Mouse (Mus musculus) MEL (cell line): Measurements from ENCODE around the gene Ccn1. TPM values are rescaled to one million over a fixed set of nuclear protein-coding genes. Genes with fewer than 3 reads are reported as not detected.

Experiments
- DNase-seq: peaks from one replicate; pipeline ENCODE4 v3.0.0; 2011; ENCODE audit warnings: low read depth, low spot score
- H3K27ac ChIP-seq: 2 replicates; pipeline ENCODE4 v1.5.1; 2012; ENCODE audit warnings: low read depth, mild to moderate bottlenecking, control low read depth, low read length, moderate library complexity; ENCODE audit not compliant: control insufficient read depth
- H3K27me3 ChIP-seq, 2 experiments: fragments of 150-350 bp in 1 of 2; sonication (generic) in 1 of 2; 2 replicates each; pipeline ENCODE4 v1.6.1; 2012; ENCODE audit warnings: low read length in 2 of 2, mild to moderate bottlenecking in 2 of 2, improper control_type of control experiment in 1 of 2, moderate library complexity in 1 of 2; ENCODE audit not compliant: insufficient read depth in 2 of 2, control insufficient read depth in 1 of 2
- H3K36me3 ChIP-seq, 2 experiments: 2 replicates each; pipeline ENCODE4 v1.6.1; 2012 to 2014; ENCODE audit warnings: low read length in 2 of 2, improper control_type of control experiment in 1 of 2, inconsistent platforms in 1 of 2, mild to moderate bottlenecking in 1 of 2; ENCODE audit not compliant: insufficient read depth in 2 of 2, control insufficient read depth in 1 of 2
- H3K4me1 ChIP-seq, 2 experiments: fragments of 150-350 bp in 1 of 2; sonication (generic) in 1 of 2; 2 replicates each; pipeline ENCODE4 v1.6.1; 2012; ENCODE audit warnings: low read length in 2 of 2, improper control_type of control experiment in 1 of 2, mild to moderate bottlenecking in 1 of 2; ENCODE audit not compliant: insufficient read depth in 2 of 2, control insufficient read depth in 1 of 2
- H3K4me3 ChIP-seq, 2 experiments: fragments of 150-350 bp in 1 of 2; sonication (generic) in 1 of 2; 2 replicates each; pipeline ENCODE4 v1.5.1; 2012; ENCODE audit warnings: low read depth in 2 of 2, low read length in 2 of 2, mild to moderate bottlenecking in 2 of 2, moderate library complexity in 2 of 2, control low read depth in 1 of 2, improper control_type of control experiment in 1 of 2; ENCODE audit not compliant: control insufficient read depth in 1 of 2, insufficient read depth in 1 of 2
- H3K79me2 ChIP-seq: 2 replicates; pipeline ENCODE4 v1.6.1; 2012; ENCODE audit warnings: mild to moderate bottlenecking, low read length, moderate library complexity; ENCODE audit not compliant: control insufficient read depth, poor library complexity, insufficient read depth
- H3K9ac ChIP-seq: 2 replicates; pipeline ENCODE4 v1.6.1; 2012; ENCODE audit warnings: low read depth, mild to moderate bottlenecking, control low read depth, low read length, moderate library complexity; ENCODE audit not compliant: control insufficient read depth, poor library complexity, severe bottlenecking
- H3K9me3 ChIP-seq: fragments of 150-350 bp; sonication (generic); replicated peaks from 2 replicates; pipeline ENCODE4 v1.6.1; 2012; ENCODE audit warnings: mild to moderate bottlenecking, low read length, improper control_type of control experiment, moderate library complexity; ENCODE audit not compliant: insufficient read depth
- EP300 ChIP-seq, 2 experiments: IDR thresholded peaks; 2 replicates each; pipeline ENCODE4 v1.6.1; 2011; ENCODE audit warnings: improper control_type of control experiment in 2 of 2, low read length in 2 of 2, low read depth in 1 of 2, mild to moderate bottlenecking in 1 of 2
- GABPA ChIP-seq: IDR thresholded peaks from 2 replicates; pipeline ENCODE4 v1.6.1; 2012; ENCODE audit warnings: low read depth, mild to moderate bottlenecking, inconsistent platforms, low read length, improper control_type of control experiment, moderate library complexity
- HCFC1 ChIP-seq: IDR thresholded peaks from 2 replicates; pipeline ENCODE4 v1.6.1; 2012; ENCODE audit warnings: low read depth, mild to moderate bottlenecking, inconsistent platforms, low read length, improper control_type of control experiment, moderate library complexity
- JUND ChIP-seq: IDR thresholded peaks from 2 replicates; pipeline ENCODE4 v1.6.1; 2011; ENCODE audit warnings: low read depth, mild to moderate bottlenecking, improper control_type of control experiment, low read length
- KAT2A ChIP-seq: conservative IDR thresholded peaks from 2 replicates; pipeline ENCODE4 v1.6.1; 2012; ENCODE audit warnings: low read depth, low read length, improper control_type of control experiment, inconsistent platforms
- MXI1 ChIP-seq: IDR thresholded peaks from 2 replicates; pipeline ENCODE4 v1.6.1; 2011; ENCODE audit warnings: mild to moderate bottlenecking, low read depth, low read length, improper control_type of control experiment
- MYB ChIP-seq: IDR thresholded peaks from 2 replicates; pipeline ENCODE4 v1.6.1; 2011; ENCODE audit warnings: mild to moderate bottlenecking, low read depth, low read length, improper control_type of control experiment
- RAD21 ChIP-seq: IDR thresholded peaks from 2 replicates; pipeline ENCODE4 v1.6.1; 2011; ENCODE audit warnings: mild to moderate bottlenecking, low read depth, low read length, improper control_type of control experiment
- TAL1 ChIP-seq: IDR thresholded peaks from 2 replicates; pipeline ENCODE4 v1.6.1; 2012; ENCODE audit warnings: mild to moderate bottlenecking, inconsistent platforms, low read length, moderate library complexity, mixed read lengths
- UBTF ChIP-seq: IDR thresholded peaks from 2 replicates; pipeline ENCODE4 v1.6.1; 2012; ENCODE audit warnings: low read depth, mild to moderate bottlenecking, inconsistent platforms, low read length, improper control_type of control experiment, moderate library complexity, borderline replicate concordance; ENCODE audit not compliant: insufficient read depth
- ZKSCAN1 ChIP-seq: IDR thresholded peaks from 2 replicates; pipeline ENCODE4 v1.6.1; 2012; ENCODE audit warnings: low read depth, mild to moderate bottlenecking, inconsistent platforms, low read length, improper control_type of control experiment, moderate library complexity
- ZNF384 ChIP-seq: IDR thresholded peaks from 2 replicates; pipeline ENCODE4 v1.6.1; 2012; ENCODE audit warnings: low read depth, mild to moderate bottlenecking, inconsistent platforms, low read length, improper control_type of control experiment
- polyA plus RNA-seq, 2 experiments: library from polyadenylated mRNA; stranded (reverse) in 1 of 2; unstranded in 1 of 2; fragments of >175 nt in 1 of 2; fragments of >200 nt in 1 of 2; gene quantifications; 2 replicates each; pipeline versions ENCODE4 v1.2.1 to v1.2.4; 2012; ENCODE audit warnings: low replicate concordance in 2 of 2, low read depth in 1 of 2; ENCODE audit not compliant: insufficient read length in 2 of 2, insufficient read depth in 1 of 2, missing spikeins in 1 of 2
- total RNA-seq: library from RNA; depleted of rRNA; stranded (reverse); fragments of 300-350 nt; gene quantifications from 2 replicates; pipeline ENCODE4 v1.2.3, GENCODE M21; 2012

Ccn1 gene
- total and polyA plus RNA-seq, 3 experiments, result not detected

DNA sequence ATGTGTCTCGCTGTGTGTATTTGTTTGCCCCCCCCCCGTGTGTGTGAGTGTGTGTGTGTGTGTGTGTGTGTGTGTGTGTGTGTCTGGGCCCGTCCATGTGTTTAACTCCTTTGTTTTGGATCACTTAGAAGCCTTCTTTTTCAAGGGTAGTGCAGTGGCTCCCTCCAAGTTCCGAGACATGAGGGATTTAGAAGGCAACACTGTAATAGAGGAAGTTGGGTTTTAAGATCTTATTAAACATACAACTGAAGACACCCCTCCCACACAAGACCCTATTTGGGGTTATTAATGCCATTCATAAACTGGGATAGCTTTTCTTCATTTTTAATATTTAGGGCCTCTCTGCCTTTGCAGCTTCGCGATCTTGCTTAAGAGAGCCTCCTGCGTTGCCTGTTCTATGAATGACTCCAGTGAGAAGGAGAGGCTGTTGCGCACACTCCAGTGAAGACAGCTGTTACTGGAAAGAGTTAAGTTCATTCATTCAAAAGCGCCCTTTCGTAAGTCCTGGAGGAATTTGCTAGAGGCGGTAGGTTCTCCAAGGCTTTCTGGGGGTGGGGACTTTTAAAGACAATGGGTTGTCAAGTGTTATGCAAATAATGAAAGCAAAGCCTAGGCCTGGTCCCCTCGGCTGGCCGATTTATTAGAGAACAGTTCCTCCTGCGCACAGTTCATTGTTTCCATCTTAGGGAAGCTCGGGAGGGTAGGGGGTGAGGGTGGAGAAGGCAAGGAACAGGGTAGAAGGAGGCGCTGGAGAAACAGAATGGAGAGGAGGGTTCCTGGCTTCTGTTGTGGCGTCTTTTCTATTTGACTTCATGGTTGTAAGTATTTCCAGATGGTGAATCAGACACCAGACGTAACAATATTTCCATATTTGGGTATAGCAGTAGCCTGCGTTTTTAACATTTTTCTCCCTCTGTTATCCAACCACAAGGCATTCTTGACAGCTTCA lies 1.5 kb upstream of the Ccn1 start:
- H3K27ac ChIP-seq, result no peak overlapping the region
- H3K27me3 ChIP-seq, result no peaks in the 10 kb centered on the region; a peak in 1 of 4 replicates

GRCm38 (mm10) chr3:145650298-145651011 lies 674 bp upstream of the Ccn1 start:
- Histone ChIP-seq H3K9ac (no peak overlapping the region), H3K27ac (no peak overlapping the region), H3K4me1 (no peaks in the 10 kb centered on the region), H3K79me2 (no peaks in the 10 kb centered on the region), H3K4me3 (no peak overlapping the region), H3K9me3 (no peaks in the 10 kb centered on the region), H3K27me3 (no peaks in the 10 kb centered on the region; a peak in 1 of 4 replicates), H3K36me3 (no peaks in the 10 kb centered on the region)
- DNase-seq, result no peak
- TF ChIP-seq TAL1, result no peak
- TF ChIP-seq ZNF384, result no peak
- TF ChIP-seq JUND, result no peak
- TF ChIP-seq UBTF, result no peak
- no peak for TF ChIP-seq MXI1
- TF ChIP-seq EP300 (IDR thresholded peaks at IDR 0.05; ENCODE audit: low read depth in 1 of 2, low read length in 2 of 2), result no peak

More for the DNA sequence above, 1.5 kb upstream of the Ccn1 start:
- Histone ChIP-seq H3K36me3 (no peaks in the 10 kb centered on the region), H3K79me2 (no peaks in the 10 kb centered on the region), H3K9ac (no peak overlapping the region), H3K4me1 (no peaks in the 10 kb centered on the region), H3K9me3 (no peaks in the 10 kb centered on the region), H3K4me3 (no peak overlapping the region)
- no peak for DNase-seq
- no peak for TF ChIP-seq KAT2A
- TF ChIP-seq GABPA, result no peak
- TF ChIP-seq HCFC1, result no peak
- no peak for TF ChIP-seq ZKSCAN1
- TF ChIP-seq MYB, result no peak
- TF ChIP-seq RAD21, result no peak
